Mouse (Mus musculus): ENCODE measurements at regions not wholly inside any gene's neighbourhood (a gene's known extent, or its start where the extent isn't known, plus 50 kb on each side); places are given as distances from the start of the nearest gene placed in this dataset.

DNA sequence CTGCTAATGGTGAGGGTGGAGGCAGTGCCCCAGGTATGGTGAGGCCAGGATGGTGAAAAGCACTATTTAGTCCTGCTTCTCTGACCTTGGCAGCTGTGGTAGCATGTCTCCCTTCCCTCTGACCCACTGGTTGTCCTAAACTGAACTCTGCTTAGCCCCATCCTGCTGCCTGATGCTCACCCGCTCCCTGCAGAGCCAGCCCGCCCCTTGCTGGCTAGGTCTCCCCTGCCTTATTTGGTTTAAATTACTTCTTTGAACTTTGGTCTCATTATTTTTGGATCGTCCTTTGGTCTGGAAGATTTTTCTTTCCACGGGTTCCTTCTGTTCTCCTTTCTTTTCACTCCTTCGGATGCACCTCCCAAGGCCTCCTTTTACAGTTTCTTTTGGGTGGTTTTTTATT, 525.7 kb upstream of the Tnp1 start:
- DNase-seq (ENCODE audit: low spot score), result no peak

DNA sequence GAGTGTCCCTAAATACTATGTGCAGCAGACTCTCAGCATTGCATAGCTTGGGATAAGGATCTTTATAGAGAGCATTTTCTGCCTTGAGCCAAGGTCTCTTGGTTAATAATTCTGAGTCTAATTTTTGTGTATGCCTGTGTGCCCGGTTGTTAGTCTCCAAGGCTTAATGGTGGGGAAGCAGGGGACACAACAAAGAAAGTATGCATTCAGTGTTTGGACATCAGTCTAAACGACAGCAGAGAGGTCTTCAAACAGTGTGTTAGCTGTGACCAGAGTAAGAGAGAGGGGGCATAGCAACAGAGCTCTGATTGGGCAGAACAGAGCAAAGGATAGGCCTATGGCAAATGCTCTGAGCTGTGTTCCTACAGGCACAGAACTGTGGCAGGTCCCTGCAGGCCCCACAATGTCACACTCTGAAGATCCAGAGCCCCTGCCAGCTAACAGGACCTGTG, 522.7 kb upstream of the Tnp1 start:
- no peak for DNase-seq (ENCODE audit: low spot score)

DNA sequence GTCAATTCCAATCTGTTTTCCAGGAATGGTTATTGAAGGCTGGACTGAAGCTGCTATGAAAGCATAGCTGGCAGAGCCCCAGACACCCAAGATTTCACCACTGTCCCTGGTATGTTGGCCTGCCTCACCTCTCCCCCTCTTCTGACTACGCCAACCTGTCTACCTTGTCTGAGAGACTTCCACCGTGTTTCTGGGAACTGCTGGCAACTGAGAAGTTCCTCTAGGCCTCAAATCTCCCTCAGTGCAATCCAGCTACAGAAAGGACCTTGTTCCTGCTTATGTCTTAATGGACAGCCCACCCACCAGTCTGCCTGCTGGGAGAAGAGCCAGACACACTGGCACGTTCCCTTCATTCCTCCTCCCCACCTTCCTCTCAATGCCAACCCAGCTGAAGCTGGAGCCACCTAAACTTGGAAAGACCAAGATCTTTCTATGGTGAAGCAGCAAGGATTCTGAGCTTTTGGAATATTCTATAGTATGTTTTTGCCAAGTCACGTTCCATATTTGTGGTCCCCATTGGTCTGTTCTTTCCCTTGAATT, 520.1 kb upstream of the Tnp1 start:
- no peak for DNase-seq (ENCODE audit: low spot score)

DNA sequence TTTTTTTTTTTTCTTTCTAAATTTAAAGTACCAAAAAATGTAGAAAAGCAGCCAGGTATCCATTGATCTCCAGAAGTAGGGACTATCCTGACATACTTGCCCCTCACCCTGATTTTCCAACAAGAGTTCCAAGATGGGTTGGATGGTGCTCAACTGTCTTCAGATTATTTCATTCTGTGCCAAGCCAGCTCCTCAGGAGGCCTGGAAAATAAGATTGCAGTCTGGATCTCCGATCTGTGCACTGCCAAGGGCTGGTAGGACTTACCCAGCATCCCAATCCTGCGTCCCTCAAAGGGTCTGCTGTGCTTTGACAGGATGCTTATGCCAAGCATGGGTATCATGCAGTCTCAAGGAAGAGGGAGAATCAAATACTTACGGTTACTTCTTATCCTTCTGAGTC, 517.8 kb upstream of the Tnp1 start:
- DNase-seq (ENCODE audit: low spot score), result no peak

DNA sequence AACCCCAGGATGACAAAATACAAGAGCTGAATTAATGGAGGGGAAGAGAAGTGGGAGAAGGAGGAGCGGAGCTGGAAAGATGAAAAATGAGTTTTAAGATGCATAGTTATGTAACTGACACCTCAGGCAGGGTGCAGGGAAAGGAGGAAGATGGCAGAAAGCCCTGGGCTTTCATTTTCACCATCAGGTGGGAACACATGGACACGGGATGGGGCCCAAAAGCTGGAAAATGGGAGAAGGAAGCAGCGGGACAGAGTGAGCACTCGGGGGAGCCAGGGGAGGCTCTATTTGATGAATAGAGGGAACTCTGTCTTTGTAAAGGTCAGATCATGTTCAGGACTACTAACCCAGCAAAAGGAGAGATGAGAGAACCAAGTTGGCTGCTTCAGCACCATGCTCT, 516.6 kb upstream of the Tnp1 start:
- no peak for DNase-seq (ENCODE audit: low spot score)

DNA sequence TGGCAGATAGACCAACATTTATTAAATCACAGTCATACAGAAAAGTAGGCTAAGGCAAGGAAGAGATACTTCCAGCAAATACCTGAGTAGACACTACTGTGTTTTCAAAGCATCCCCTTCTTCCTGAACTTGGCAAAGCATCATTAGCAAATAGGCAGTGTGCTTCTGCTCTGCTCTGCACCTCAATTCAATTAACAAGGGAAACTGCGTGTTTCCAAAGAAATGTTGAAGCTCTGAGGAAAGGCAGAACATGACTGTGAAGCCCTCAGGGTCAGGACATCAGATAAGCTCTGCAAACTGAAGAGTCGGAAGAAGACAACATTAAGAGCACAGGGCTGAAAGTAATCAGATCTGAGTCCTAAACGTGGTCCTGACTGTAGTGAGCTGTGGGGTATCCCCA, 516.1 kb upstream of the Tnp1 start:
- DNase-seq (ENCODE audit: low spot score), result no peak

DNA sequence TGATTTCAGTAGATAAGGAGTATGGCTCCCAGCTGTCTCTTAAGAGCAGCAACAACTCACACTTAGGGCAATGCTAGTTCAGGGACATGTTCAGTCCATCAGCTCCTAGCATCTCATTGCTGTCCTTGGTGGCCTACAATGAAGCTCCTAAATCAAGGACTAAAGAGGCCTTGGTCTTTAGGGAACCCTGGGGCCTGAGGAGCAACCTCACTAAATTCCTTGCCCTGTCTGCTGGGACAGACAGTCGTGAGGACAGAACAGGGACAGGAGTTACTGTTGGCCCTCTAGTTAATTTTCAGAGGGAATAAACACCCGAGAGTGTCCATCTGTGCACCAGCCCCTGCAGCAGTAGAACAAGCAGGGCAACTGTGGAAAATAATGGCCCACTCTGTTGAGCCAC, 514.6 kb upstream of the Tnp1 start:
- no peak for DNase-seq (ENCODE audit: low spot score)

DNA sequence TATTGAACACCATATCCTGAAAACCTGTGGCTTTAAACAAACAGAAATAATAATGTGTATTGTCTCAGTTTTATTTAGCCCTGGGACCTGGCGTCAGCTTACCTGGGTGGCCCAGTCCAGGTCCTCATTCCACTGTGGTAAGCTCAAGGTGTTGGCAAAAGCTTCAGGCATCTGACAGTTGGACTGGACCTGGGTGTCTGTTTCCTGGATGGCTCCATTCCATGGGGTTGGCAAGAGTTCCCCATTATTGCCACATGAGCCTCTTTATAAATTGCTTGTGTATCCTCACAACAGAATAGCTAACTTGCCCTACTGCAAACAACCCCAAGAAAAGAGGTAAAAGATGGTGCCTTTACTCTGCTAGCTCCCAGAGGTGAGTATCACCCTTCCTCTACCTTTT, 512.9 kb upstream of the Tnp1 start:
- no peak for DNase-seq (ENCODE audit: low spot score)

DNA sequence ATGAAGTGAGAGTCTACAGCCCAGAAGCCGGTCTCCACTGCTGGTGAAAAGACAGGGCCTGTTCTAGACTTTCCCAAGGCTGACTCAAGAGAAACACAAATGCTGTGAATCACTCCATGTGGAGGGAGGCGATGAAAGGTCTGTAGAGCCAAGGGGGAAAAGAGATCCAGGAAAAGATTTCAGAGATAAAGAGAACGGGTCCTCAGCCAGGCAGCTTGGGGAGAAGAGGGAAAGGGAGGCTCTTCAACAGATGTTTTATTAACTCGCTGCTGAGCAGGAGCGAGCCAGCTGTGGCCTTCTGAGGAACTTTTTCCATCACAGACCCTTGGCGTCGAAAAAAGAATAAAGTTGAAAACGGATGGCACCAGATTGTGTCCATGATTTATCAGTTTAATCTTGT, 500.7 kb upstream of the Tnp1 start:
- peak; percentile 61 for DNase-seq (ENCODE audit: low spot score)

DNA sequence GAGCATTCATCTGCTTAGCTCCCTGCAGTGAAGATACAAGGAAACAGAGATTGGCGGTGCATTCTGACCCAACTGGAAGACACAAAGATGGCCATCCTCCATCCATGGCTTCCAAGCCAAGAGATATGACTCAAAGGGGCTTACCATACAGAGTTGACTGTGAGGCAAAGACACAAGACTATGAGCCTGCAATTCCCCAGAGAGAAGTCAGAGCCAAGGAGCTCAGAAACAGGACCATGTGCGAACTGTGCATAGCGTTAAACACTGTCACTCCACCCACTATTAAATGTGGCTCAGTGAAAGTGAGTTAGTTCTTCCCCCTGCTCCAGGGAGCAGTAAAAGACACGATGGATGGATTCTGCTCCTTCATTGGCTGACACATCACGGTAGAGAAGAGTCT, 500.1 kb upstream of the Tnp1 start:
- DNase-seq (ENCODE audit: low spot score), result peak; percentile 28

DNA sequence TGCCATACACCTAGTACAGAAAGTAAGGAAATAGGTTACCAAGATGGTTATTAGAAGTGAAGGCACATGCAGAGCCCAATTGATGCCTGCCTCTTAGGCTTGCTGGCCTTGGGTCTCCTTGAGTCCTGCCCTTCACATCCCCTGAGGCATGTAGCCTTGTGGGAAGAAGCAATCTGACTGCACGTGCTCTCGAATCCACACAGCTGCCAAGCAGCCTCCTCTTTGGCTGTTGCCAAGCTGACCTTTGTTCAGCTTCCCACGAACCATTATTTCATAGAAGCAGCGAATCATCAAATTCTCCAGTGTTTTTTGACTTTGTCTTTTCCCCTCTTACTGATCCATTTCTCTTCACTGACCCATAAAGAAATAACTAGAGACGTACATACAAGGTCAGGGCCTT, 498.1 kb upstream of the Tnp1 start:
- no peak for DNase-seq (ENCODE audit: low spot score)

DNA sequence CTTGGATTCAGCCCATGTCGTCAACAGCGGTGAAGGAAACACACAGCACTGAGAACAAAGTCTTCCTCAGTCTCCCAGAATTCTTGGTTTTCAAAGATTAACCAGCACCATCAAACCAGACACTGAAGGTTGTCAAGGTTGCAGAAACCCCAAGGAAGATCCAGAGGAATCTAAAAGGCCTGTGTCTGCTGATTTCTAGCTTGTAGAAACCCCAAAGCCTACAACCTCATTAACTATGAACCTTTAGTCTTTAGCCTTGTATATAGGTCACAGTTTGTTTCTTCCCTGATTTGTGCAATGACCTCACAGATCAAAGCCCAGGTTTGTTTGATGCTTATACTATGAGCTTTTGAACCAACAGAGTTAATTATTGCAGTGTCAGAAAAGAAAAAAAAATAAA, 497.1 kb upstream of the Tnp1 start:
- no peak for DNase-seq (ENCODE audit: low spot score)

DNA sequence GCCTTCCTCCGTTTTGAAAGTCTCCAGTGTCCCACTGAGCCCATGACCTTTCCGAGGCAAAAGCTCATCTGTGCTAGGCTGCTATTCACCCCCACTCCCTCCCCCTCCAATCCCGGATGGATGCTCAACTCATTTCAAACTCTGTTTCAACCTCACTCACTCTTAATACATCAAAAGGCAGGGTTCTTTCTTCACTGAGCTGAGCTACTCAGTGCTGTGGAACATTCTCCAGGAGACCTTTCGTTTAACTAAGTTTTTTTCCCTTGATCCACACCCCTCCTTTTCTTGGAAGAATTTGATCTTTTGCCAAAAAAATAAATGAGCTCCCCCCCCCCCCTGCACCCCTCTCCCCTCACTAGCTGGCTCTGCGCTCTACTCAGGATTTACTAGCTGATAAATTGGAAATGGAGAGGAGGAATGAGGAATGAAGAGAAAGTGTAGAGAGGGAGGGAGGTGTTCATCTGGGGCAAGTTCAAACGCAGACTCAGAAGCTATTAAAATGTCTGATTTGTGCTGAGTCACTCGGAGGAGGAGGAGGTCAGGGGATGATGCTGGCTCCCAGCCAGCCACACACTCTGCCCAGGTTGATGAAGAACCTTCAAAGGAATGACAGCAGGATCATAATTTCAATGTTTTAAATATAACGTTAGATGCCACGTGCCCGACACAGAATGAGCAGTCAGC, 491.5 kb upstream of the Tnp1 start:
- no peak for DNase-seq (ENCODE audit: low spot score)

DNA sequence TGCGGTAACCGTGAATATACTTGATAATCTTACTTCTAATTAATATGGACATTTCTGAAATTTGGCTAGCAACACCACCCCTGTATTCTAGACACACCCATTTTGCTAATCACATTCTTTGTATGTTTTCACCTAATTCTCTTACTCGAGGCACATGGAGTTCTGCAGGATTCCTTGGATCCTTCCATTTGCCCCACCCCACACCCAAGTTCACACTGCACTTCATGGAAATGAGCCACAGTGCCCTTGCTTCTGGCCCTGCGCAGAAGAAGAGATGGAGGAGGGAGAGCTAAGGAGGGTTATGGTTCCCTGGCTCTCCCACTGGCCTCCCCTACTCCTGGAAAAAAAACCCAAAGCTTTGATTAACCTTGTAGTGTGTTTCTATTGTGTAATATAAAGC, 487.9 kb upstream of the Tnp1 start:
- no peak for DNase-seq (ENCODE audit: low spot score)

DNA sequence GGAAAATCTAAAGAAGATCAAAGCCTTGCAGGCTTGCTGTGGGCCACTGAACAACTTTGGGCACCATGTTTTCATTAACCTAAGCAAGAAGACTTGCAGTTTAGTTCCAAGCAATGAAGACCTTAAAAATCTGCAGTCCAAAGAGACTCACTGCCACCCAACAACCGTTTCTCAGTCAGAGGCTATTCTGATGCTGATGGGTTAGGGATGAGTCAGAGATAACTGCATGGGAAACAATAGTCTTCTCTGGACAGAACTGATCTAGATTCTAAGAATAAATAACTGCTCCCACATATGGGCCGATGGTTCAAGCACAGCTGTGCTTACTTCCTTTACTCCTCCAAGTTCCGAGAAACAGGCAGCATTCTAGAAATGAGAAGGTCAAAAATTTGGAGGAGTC, 485.0 kb upstream of the Tnp1 start:
- DNase-seq (ENCODE audit: low spot score), result no peak

DNA sequence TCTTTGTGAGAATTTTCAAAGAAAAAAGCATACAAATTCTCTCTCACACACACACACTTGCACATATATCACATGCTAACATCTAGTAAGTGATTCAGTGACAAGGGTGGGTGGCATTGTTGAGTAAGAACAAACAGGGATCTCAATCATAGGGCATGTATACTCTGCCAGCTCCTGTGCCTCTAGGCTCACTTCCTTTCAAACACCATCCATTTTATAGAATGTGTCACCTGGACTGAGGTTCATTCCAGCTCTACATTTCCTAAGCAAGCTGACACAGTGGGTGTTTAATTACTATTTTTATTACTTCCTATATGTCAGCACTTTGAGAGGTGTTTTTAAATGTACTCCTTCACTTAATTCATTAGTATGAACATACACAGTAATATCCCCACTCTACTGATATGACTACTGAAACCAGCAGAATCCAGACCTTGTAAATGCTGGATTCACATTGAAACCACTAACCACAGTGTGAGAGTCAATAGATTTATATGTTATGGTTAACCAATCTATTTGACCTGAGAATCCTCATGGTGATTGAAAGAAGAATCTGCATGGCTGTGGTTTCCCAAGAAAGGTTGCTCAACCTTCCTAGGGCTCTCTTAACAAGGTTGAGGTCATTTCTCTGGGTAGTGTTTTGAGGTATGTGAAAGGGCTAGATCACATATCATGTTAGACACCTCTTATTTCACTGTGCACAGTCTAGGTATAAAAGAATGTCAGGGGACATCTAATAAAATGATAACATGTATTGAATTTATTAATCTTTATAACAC, 480.5 kb upstream of the Tnp1 start:
- no peak for DNase-seq (ENCODE audit: low spot score)

DNA sequence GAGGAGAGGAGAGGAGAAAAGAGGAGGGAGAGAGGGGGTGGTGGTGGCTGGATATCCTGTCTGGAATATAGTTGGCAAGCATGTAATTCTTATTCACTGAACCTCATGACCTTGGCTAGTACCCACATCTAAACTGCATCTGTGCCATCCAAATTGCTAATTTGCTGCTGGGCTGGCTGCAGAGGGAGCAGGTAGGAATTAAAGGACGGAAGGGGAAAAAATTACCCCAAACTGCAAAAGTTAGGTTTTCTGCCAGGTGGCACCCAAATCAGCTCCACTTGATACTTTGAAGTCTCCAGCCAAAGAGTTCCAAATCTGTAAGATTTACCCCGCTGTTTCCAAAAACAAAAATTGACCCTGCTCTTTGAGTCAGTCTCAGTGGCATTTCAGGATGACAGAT, 466.2 kb upstream of the Tnp1 start:
- DNase-seq (ENCODE audit: low spot score), result no peak

DNA sequence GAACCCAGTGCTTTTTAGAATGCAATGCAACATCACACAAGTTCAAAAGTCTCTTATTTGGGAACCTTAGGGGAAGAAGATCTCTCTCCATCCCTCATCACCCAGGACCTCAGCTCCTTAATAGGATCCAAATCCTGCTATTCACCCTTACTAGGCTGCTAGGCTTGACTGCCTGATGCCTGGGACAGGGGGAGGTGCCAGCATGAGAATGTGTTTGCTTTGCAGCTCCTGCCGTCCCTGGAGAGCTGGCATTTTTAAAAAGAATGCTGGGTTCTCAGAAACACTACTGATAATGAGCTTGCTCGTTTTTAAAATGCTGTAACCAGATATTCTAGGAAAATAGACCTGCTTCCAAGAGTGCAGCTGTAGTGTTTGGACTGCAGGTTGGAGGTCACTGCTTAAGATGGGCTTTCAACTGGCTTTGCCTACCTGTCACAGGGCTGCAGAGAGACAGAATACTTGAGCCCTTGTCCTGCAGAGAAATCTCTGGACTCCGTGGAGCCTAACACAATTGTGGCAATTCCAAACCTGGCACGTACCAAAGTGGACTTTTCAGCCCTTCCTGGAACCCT, 463.7 kb upstream of the Tnp1 start:
- DNase-seq (ENCODE audit: low spot score), result no peak

DNA sequence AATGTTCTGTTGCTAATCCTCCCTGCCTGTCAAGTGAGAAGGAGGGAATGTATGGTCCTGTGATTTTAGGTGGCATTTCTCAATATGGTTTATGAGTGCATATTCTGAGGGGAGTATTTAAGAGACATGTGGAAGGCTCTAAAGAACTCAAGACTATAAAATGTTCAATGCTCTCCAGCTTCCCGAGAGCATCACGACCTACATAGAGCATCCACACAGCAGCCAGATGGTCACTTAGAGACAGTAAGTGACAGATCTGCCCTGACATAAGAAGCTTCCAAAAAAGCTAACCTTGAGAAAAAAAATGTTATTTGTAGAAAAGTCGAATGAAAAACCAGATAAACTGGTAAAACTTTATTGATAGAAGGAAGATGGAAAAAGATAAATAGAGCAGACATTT, 444.9 kb upstream of the Tnp1 start:
- DNase-seq (ENCODE audit: low spot score), result no peak

DNA sequence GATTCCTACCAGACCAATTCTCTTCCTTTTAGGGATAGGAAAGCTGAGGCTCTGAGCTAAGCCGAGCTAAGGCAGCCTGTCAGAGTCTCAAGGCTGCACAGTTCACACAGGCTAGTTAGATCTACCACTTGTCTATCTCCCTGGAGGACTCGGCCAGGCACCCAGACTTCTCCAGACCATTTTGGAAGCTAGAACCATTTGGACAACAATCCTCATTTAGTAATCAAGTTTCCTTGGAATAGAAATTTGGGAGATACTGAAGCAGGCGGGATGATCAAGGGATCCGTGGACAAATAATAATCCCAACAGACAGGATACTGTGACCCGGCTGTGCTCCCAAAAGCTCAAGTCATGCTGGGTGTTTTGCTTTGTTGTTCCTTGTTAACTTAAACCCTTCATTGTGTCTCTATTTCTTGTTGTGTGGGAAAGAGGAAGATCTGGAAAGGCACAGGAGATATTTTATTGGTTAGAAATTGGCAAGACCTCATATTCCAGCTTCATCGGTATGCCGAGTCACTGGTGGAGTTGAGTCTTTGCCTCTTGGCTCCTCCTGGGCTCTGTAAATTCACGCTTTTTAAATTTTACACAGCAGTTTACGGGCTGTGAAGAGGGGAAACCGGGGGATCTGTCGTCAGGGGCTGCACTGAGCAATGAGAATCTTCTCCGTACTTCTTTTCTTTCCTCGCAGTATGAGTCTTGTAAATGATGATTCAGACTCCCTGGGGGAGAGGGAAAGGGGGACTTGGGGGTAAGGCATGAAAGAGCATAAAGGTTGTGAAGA, 444.2 kb upstream of the Tnp1 start:
- no peak for DNase-seq (ENCODE audit: low spot score)

DNA sequence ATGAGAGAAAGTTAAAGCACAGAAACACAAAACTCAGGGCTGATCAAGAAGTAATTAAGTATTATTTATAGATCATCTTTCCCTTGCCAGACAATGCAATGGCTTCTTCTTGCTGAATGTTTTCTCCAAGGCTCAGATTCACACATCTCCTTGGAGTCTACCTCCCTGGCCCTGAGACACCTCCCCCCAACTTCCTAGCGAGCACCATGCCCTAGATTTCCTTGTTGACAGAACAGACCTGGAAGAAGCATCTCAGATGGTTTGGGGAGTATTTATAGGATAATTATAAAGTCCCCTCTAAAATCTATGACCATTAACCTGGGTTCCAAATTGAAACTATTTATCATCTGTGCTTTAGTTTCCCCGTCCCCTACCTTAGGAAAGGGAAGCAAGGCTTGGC, 441.6 kb upstream of the Tnp1 start:
- DNase-seq (ENCODE audit: low spot score), result no peak

Measured in gastrocnemius, adult 18-20 months (tissue).